Mouse (Mus musculus) MEL (cell line): ENCODE data around the gene Etv5.

Experiments used
- CTCF ChIP-seq, 3 experiments: IDR thresholded peaks in 2 of 3; conservative IDR thresholded peaks in 1 of 3; 2 replicates each; pipeline ENCODE4 v1.5.1; 2011 to 2012; ENCODE audit warnings: low read length in 3 of 3, low read depth in 2 of 3, mild to moderate bottlenecking in 2 of 3, improper control_type of control experiment in 1 of 3, inconsistent platforms in 1 of 3, mixed read lengths in 1 of 3, moderate library complexity in 1 of 3; ENCODE audit not compliant: control insufficient read depth in 1 of 3, insufficient read depth in 1 of 3, poor library complexity in 1 of 3, severe bottlenecking in 1 of 3
- EP300 ChIP-seq, 2 experiments: IDR thresholded peaks; 2 replicates each; pipeline ENCODE4 v1.6.1; 2011; ENCODE audit warnings: improper control_type of control experiment in 2 of 2, low read length in 2 of 2, low read depth in 1 of 2, mild to moderate bottlenecking in 1 of 2
- KAT2A ChIP-seq: conservative IDR thresholded peaks from 2 replicates; pipeline ENCODE4 v1.6.1; 2012; ENCODE audit warnings: low read depth, low read length, improper control_type of control experiment, inconsistent platforms
- MAFK ChIP-seq: IDR thresholded peaks from 2 replicates; pipeline ENCODE4 v1.6.1; 2011; ENCODE audit warnings: low read depth, mild to moderate bottlenecking, low read length, improper control_type of control experiment, borderline replicate concordance
- MAX ChIP-seq: IDR thresholded peaks from 2 replicates; pipeline ENCODE4 v1.6.1; 2011; ENCODE audit warnings: low read length, improper control_type of control experiment
- POLR2A ChIP-seq, 2 experiments: IDR thresholded peaks; 2 replicates each; pipeline ENCODE4 v1.6.1; 2011 to 2012; ENCODE audit warnings: low read length in 2 of 2, mild to moderate bottlenecking in 2 of 2, control low read depth in 1 of 2, improper control_type of control experiment in 1 of 2, low read depth in 1 of 2, moderate library complexity in 1 of 2; ENCODE audit not compliant: control insufficient read depth in 1 of 2, insufficient read depth in 1 of 2, poor library complexity in 1 of 2
- TBP ChIP-seq: IDR thresholded peaks from 2 replicates; pipeline ENCODE4 v1.8.0; 2011; ENCODE audit warnings: low read depth, low read length, improper control_type of control experiment
- USF1 ChIP-seq: IDR thresholded peaks from 2 replicates; pipeline ENCODE4 v1.6.1; 2014; ENCODE audit warnings: low read depth, mild to moderate bottlenecking, inconsistent platforms, low read length, improper control_type of control experiment, moderate library complexity
- USF2 ChIP-seq, 2 experiments: IDR thresholded peaks; 2 replicates each; pipeline ENCODE4 v1.6.1; 2011 to 2012; ENCODE audit warnings: improper control_type of control experiment in 2 of 2, low read length in 2 of 2, borderline replicate concordance in 1 of 2, inconsistent platforms in 1 of 2, low read depth in 1 of 2, mild to moderate bottlenecking in 1 of 2; ENCODE audit not compliant: insufficient read depth in 1 of 2
- ZMIZ1 ChIP-seq: IDR thresholded peaks from 2 replicates; pipeline ENCODE4 v1.6.1; 2012; ENCODE audit warnings: low read depth, mild to moderate bottlenecking, inconsistent platforms, low read length, improper control_type of control experiment, moderate library complexity
- ZNF384 ChIP-seq: IDR thresholded peaks from 2 replicates; pipeline ENCODE4 v1.6.1; 2012; ENCODE audit warnings: low read depth, mild to moderate bottlenecking, inconsistent platforms, low read length, improper control_type of control experiment

- TF ChIP-seq TBP (no peak), POLR2A (IDR thresholded peaks at IDR 0.05; ENCODE audit: control insufficient read depth in 1 of 2, insufficient read depth in 1 of 2, low read depth in 1 of 2, low read length in 2 of 2, poor library complexity in 1 of 2) (no peak), KAT2A (no peak), MAFK (no peak), CTCF (IDR thresholded peaks at IDR 0.05 in 2 of 3, conservative IDR thresholded peaks at IDR 0.05 in 1 of 3; ENCODE audit: control insufficient read depth in 1 of 3, insufficient read depth in 1 of 3, low read depth in 2 of 3, low read length in 3 of 3, poor library complexity in 1 of 3, severe bottlenecking in 1 of 3) (no peak), EP300 (IDR thresholded peaks at IDR 0.05; ENCODE audit: low read depth in 1 of 2, low read length in 2 of 2) (no peak), USF1 (no peak), USF2 (IDR thresholded peaks at IDR 0.05; ENCODE audit: borderline replicate concordance in 1 of 2, insufficient read depth in 1 of 2, low read depth in 1 of 2, low read length in 2 of 2) (no peak), ZNF384 (no peak), ZMIZ1 (no peak), MAX (no peak)
Measured at GRCm38 (mm10) chr16:22469385-22469784, 29.9 kb upstream of the Etv5 start.
